Mouse (Mus musculus) cerebellum, postnatal 36 days (tissue): Measurements from ENCODE around the gene Ddx6.
"Not testable (repeated sequence)": the region's sequence is repeated elsewhere in the genome, so short reads cannot be mapped to it uniquely, and the experiment has no call there.

Experiments
- DNase-seq, 2 experiments: peaks; one replicate each; pipeline ENCODE4 v3.0.0; 2021 to 2022; ENCODE audit warnings: mixed read lengths in 2 of 2

The Ddx6 gene

GRCm38 (mm10) chr9:44594901-44595536, 9.7 kb upstream of the Ddx6 start:
- no peak for DNase-seq

- DNase-seq = no peak
Measured at GRCm38 (mm10) chr9:44595537-44595930, 9.2 kb upstream of the Ddx6 start.

- DNase-seq = no peak
Measured at GRCm38 (mm10) chr9:44597742-44598141, 7.0 kb upstream of the Ddx6 start.

- DNase-seq = peak; percentile 48 to 51
Measured at GRCm38 (mm10) chr9:44598899-44599495, 5.7 kb upstream of the Ddx6 start.

- DNase-seq = no peak
Measured at GRCm38 (mm10) chr9:44599616-44600015, 5.1 kb upstream of the Ddx6 start.

- no peak for DNase-seq
Measured at GRCm38 (mm10) chr9:44600801-44601200, 3.9 kb upstream of the Ddx6 start.

GRCm38 (mm10) chr9:44602766-44603165, 1.9 kb upstream of the Ddx6 start:
- DNase-seq = no peak

- DNase-seq = peak in 1 of 2 experiments; percentile 39
Measured at GRCm38 (mm10) chr9:44603454-44604289, 1.0 kb upstream of the Ddx6 start.

GRCm38 (mm10) chr9:44604290-44604778, 358 bp upstream of the Ddx6 start:
- DNase-seq = peak; percentile 77 to 83

- no peak for DNase-seq
Measured at GRCm38 (mm10) chr9:44605616-44606165, 999 bp downstream of the Ddx6 start.

- no peak for DNase-seq
Measured at GRCm38 (mm10) chr9:44606646-44607045, 2.0 kb downstream of the Ddx6 start.

GRCm38 (mm10) chr9:44607306-44607705, 2.6 kb downstream of the Ddx6 start:
- no peak for DNase-seq

- DNase-seq = no peak
Measured at GRCm38 (mm10) chr9:44610371-44610770, 5.7 kb downstream of the Ddx6 start.

GRCm38 (mm10) chr9:44613081-44613480, 8.4 kb downstream of the Ddx6 start:
- DNase-seq = not testable (repeated sequence)

GRCm38 (mm10) chr9:44621114-44621513, 16.4 kb downstream of the Ddx6 start:
- no peak for DNase-seq

GRCm38 (mm10) chr9:44624390-44624789, 19.7 kb downstream of the Ddx6 start:
- no peak for DNase-seq

- DNase-seq = no peak
Measured at GRCm38 (mm10) chr9:44626268-44626667, 21.6 kb downstream of the Ddx6 start.

GRCm38 (mm10) chr9:44637551-44638169, 33.0 kb downstream of the Ddx6 start:
- peak; percentile 38 to 47 for DNase-seq

- DNase-seq = peak; percentile 40 to 43
Measured at GRCm38 (mm10) chr9:44638726-44639125, 34.0 kb downstream of the Ddx6 start.

- not testable (repeated sequence) for DNase-seq
Measured at GRCm38 (mm10) chr9:44640028-44640427, 35.3 kb downstream of the Ddx6 start.

GRCm38 (mm10) chr9:44640646-44641357, 36.1 kb downstream of the Ddx6 start:
- no peak for DNase-seq

GRCm38 (mm10) chr9:44641616-44642015, 36.9 kb downstream of the Ddx6 start:
- no peak for DNase-seq
